Mouse (Mus musculus): Measurements from ENCODE around the gene Fkbp1a.

DNA sequence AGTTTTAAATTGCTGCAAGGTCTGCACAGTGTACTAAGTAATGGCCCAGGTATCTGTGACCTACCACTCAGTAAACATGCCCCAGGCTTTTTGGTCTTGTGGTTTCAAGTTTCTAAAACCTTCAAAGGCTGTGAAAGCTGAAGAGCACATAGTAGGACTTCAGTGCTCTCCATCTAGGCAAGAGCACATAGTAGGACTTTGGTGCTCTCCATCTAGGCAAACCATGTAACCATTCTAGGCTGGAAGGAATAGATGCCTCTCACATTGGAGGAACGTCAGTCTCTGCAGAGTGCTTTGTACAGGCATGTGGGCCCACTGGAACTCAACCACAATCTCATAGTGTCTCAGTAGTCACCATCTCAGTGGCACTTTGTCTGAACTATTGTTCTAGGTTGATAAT lies 21.7 kb downstream of the Fkbp1a start:
- TF ChIP-seq SMC3 (IDR thresholded peaks at IDR 0.05; ENCODE audit: low read depth, low read length) (no peak), EP300 (IDR thresholded peaks at IDR 0.05; ENCODE audit: low read length) (no peak), POLR2A (IDR thresholded peaks at IDR 0.05; ENCODE audit: low read depth, low read length) (no peak), MAX (IDR thresholded peaks at IDR 0.05; ENCODE audit: low read length) (no peak), RCOR1 (conservative IDR thresholded peaks at IDR 0.05; ENCODE audit: low read depth, low read length) (no peak), CTCF (conservative IDR thresholded peaks at IDR 0.05 in 1 of 2, IDR thresholded peaks at IDR 0.05 in 1 of 2; ENCODE audit: low read depth in 2 of 2, low read length in 2 of 2) (no peak), MEF2A (IDR thresholded peaks at IDR 0.05; ENCODE audit: borderline replicate concordance, low read depth, low read length) (no peak), USF1 (IDR thresholded peaks at IDR 0.05; ENCODE audit: low read depth, low read length) (no peak), NRF1 (IDR thresholded peaks at IDR 0.05; ENCODE audit: low read depth, low read length) (no peak)

Measured in CH12.LX (cell line).